Mouse (Mus musculus): ENCODE results near the gene Slc7a6os. TPM values are rescaled to one million over a fixed set of nuclear protein-coding genes. Genes with fewer than 3 reads are reported as not detected.
A peak's percentile ranks its signal among the peaks of the same experiment; 100 is the strongest.

Gene Slc7a6os
- polyA plus RNA-seq, 1 experiment from 2014 or later: 31.7 TPM

- Histone ChIP-seq H3K4me2 (no peak overlapping the region), H3K4me3 (no peak overlapping the region)
Measured at GRCm38 (mm10) chr8:106173566-106173965, 37.2 kb downstream of the Slc7a6os start.

GRCm38 (mm10) chr8:106169934-106170480 lies 40.7 kb downstream of the Slc7a6os start:
- Histone ChIP-seq H3K36me3 (no peaks in the 10 kb centered on the region), H3K4me1 (peaks cover 14% of the 10 kb centered on the region), H3K4me3 (peak overlapping the region; percentile 89), H3K27ac (peak overlapping the region; percentile 88; the same call in 1 of the 2 replicates), H3K9me3 (no peaks in the 10 kb centered on the region), H3K4me2 (peak overlapping the region; percentile 85), H3K9ac (peak overlapping the region; percentile 60), H3K27me3 (no peaks in the 10 kb centered on the region)
- ATAC-seq (ENCODE audit: insufficient number of reproducible peaks, low FRiP score, low TSS enrichment, low read depth): no peak
- 20% methylated on average over 6 of the region's 6 CpGs for WGBS

More at GRCm38 (mm10) chr8:106173566-106173965, 37.2 kb downstream of the Slc7a6os start:
- no peaks in the 10 kb centered on the region for H3K27me3 ChIP-seq
- ATAC-seq (ENCODE audit: insufficient number of reproducible peaks, low FRiP score, low TSS enrichment, low read depth): no peak
- no peak overlapping the region for H3K9ac ChIP-seq
- H3K4me1 ChIP-seq: peaks cover 23% of the 10 kb centered on the region
- H3K27ac ChIP-seq: no peak overlapping the region
- 86% methylated on average over 3 of the region's 3 CpGs for WGBS
- H3K9me3 ChIP-seq: no peaks in the 10 kb centered on the region
- 0 out of 2 replicates have a peak, but pooled peaks cover under 1% of the 10 kb centered on the region for H3K36me3 ChIP-seq

DNA sequence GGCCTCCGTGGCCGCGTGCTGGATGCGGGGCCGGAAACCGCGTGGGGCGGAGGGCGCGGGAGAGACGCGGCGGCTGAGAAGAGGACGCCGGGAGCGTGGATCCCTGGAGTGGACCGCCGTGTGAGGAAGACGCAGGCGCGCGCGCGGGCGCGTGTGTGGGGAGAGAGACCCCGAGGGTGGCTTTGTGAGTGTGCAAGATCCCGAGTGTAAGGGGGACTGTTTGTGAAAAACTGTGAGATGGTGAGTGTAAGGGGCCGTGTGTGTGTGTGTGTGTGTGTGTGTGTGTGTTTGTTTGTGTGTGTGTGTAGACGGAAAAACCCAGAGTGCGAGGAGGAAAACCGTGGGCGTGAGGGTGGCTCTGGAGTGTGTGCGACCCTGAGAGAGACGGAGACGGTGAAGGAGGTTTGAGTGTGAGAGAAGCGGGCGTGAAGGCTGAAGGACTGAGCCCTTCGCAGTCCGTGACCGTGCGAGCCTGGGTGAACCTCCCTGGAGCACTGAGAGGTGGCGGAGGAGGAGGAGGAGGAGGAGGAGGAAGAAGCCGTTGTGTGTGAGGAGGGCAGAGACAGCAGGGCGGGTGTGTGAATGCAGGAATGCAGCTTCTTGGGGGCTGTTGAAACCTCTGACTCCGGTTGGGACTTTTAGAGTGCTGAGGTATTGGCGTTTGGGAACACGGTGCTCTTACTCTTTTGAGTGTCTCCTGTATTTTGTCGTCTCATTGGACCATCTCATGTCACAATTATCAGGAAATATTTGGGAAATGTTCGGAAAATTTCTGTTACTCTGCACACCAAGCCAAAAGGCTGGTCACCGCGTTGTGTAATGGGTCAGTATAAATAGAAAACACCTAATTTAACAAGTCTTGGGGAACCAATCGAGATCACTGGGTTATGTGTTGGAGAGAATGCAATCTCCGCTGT lies 41.5 kb downstream of the Slc7a6os start:
- under 1% methylated on average over 54 of the region's 54 CpGs for WGBS
- peak; percentile 64 for ATAC-seq (ENCODE audit: insufficient number of reproducible peaks, low FRiP score, low TSS enrichment, low read depth)
- Histone ChIP-seq H3K4me2 (peak overlapping the region; percentile 85), H3K4me3 (peak overlapping the region; percentile 89), H3K27ac (peak overlapping the region; percentile 88), H3K27me3 (no peaks in the 10 kb centered on the region), H3K36me3 (peaks cover 3% of the 10 kb centered on the region), H3K4me1 (peaks cover 14% of the 10 kb centered on the region), H3K9me3 (no peaks in the 10 kb centered on the region), H3K9ac (peak overlapping the region; percentile 60)

- WGBS: under 1% methylated on average over 58 of the region's 59 CpGs
- Histone ChIP-seq H3K4me3 (peak within 1 kb of the TSS; percentile 89), H3K27me3 (no peaks in the 10 kb centered on the region), H3K9me3 (no peaks in the 10 kb centered on the region), H3K36me3 (peaks cover 11% of the 10 kb centered on the region), H3K4me2 (peak within 1 kb of the TSS; percentile 85), H3K4me1 (peaks cover 14% of the 10 kb centered on the region), H3K9ac (peak within 1 kb of the TSS; percentile 60), H3K27ac (peak within 1 kb of the TSS; percentile 88)
- ATAC-seq (ENCODE audit: insufficient number of reproducible peaks, low FRiP score, low TSS enrichment, low read depth): peak; percentile 64
Measured at GRCm38 (mm10) chr8:106168356-106169016, 42.2 kb downstream of the Slc7a6os start, which contains the start of gene Slc7a6. Slc7a6 (plus strand) TSS chr8:106168857.

DNA sequence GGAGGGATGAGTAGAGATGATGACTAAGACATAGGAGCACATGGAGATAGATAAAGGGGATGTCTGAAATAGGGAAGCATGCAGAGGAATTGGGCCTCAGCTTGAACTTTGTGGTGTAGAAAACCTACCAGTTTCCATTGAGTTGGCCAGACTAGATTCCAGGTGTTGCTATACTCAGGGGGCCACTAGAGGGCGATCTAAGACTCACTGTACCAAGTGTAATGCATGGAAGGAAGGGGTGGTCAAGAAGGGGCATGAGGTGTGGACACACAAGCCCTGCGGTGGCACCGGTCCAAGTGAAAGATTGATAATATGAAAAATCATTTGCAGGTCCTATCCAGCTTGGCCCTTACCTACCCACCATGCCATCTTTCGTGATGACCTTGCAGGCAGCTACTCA lies 45.3 kb downstream of the Slc7a6os start:
- Histone ChIP-seq H3K9me3 (no peaks in the 10 kb centered on the region), H3K4me3 (no peak overlapping the region), H3K27me3 (no peaks in the 10 kb centered on the region), H3K4me2 (no peak overlapping the region), H3K36me3 (peaks cover 41% of the 10 kb centered on the region), H3K4me1 (peaks cover 14% of the 10 kb centered on the region), H3K27ac (no peak overlapping the region), H3K9ac (no peak overlapping the region)
- ATAC-seq (ENCODE audit: insufficient number of reproducible peaks, low FRiP score, low TSS enrichment, low read depth): no peak
- 51% methylated on average over 4 of the region's 4 CpGs for WGBS

GRCm38 (mm10) chr8:106163251-106163650 lies 47.5 kb downstream of the Slc7a6os start:
- peaks cover 3% of the 10 kb centered on the region for H3K4me1 ChIP-seq
- no peak for ATAC-seq (ENCODE audit: insufficient number of reproducible peaks, low FRiP score, low TSS enrichment, low read depth)
- H3K27me3 ChIP-seq: no peaks in the 10 kb centered on the region
- no peaks in the 10 kb centered on the region for H3K9me3 ChIP-seq
- no peak overlapping the region for H3K4me3 ChIP-seq
- H3K27ac ChIP-seq: no peak overlapping the region
- no peak overlapping the region for H3K4me2 ChIP-seq
- 87% methylated on average over 9 of the region's 9 CpGs for WGBS
- H3K36me3 ChIP-seq: peaks cover 55% of the 10 kb centered on the region
- no peak overlapping the region for H3K9ac ChIP-seq

GRCm38 (mm10) chr8:106159876-106160275 lies 50.9 kb downstream of the Slc7a6os start:
- Histone ChIP-seq H3K9me3 (no peaks in the 10 kb centered on the region), H3K4me3 (no peak overlapping the region)
- WGBS: 87% methylated on average over 6 of the region's 6 CpGs

DNA sequence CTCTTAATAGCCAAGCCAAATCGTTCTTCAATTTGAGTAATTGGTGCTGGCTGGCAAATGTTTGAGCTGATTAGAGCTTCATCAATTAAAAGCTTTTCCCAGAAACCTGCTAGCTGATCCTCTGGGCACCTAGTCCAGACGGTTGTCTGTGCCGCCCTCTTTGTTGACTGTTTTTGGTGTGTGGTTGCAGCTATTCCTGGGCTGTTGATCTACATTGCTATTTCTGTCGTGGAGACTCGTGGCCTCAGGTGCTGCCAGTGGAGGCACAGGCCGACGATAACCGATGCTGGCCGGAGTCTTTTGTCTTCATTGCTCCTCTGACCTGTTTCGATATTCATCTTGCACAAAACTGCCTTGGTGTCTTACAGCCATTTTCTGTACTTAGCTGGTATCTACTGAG lies 52.4 kb downstream of the Slc7a6os start:
- Histone ChIP-seq H3K4me2 (no peak overlapping the region), H3K36me3 (peaks cover 62% of the 10 kb centered on the region), H3K4me3 (no peak overlapping the region), H3K27ac (no peak overlapping the region), H3K27me3 (no peaks in the 10 kb centered on the region), H3K9ac (no peak overlapping the region), H3K4me1 (no peaks in the 10 kb centered on the region), H3K9me3 (no peaks in the 10 kb centered on the region)
- no peak for ATAC-seq (ENCODE audit: insufficient number of reproducible peaks, low FRiP score, low TSS enrichment, low read depth)
- WGBS: 86% methylated on average over 10 of the region's 10 CpGs

More at GRCm38 (mm10) chr8:106159876-106160275, 50.9 kb downstream of the Slc7a6os start:
- H3K4me2 ChIP-seq: no peak overlapping the region
- ATAC-seq (ENCODE audit: insufficient number of reproducible peaks, low FRiP score, low TSS enrichment, low read depth): no peak
- no peak overlapping the region for H3K27ac ChIP-seq
- H3K36me3 ChIP-seq: peaks cover 69% of the 10 kb centered on the region
- H3K27me3 ChIP-seq: no peaks in the 10 kb centered on the region
- H3K4me1 ChIP-seq: no peaks in the 10 kb centered on the region
- no peak overlapping the region for H3K9ac ChIP-seq

GRCm38 (mm10) chr8:106157419-106157818 lies 53.3 kb downstream of the Slc7a6os start:
- H3K36me3 ChIP-seq: peaks cover 56% of the 10 kb centered on the region
- no peaks in the 10 kb centered on the region for H3K9me3 ChIP-seq
- H3K27me3 ChIP-seq: no peaks in the 10 kb centered on the region
- H3K4me1 ChIP-seq: no peaks in the 10 kb centered on the region
- ATAC-seq (ENCODE audit: insufficient number of reproducible peaks, low FRiP score, low TSS enrichment, low read depth): no peak
- H3K4me2 ChIP-seq: no peak overlapping the region
- H3K27ac ChIP-seq: no peak overlapping the region
- WGBS: 100% methylated on average over 1 of the region's 1 CpGs
- no peak overlapping the region for H3K4me3 ChIP-seq
- H3K9ac ChIP-seq: no peak overlapping the region

DNA sequence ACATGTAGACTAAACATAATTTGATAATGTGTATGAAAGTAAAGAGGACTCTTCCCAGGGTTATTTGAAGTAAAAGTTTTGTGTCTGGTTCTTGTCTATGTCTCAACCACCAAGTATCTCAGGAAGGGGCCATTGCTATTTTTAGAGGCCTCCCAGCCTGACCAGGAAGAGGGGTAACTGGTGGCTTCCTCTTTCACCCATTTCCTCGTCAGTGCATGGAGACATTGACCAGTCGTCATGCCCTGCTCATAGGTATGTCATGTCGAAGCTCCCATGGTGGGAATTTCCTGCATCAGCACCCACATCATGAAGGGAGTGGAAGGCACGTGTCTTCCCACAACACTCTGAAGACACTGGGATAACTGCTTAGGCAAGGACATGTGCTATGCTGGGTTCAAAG lies 57.9 kb downstream of the Slc7a6os start:
- Histone ChIP-seq H3K27ac (no peak overlapping the region), H3K4me3 (no peak overlapping the region), H3K9me3 (no peaks in the 10 kb centered on the region), H3K9ac (no peak overlapping the region), H3K27me3 (no peaks in the 10 kb centered on the region), H3K4me2 (no peak overlapping the region), H3K36me3 (peaks cover 19% of the 10 kb centered on the region), H3K4me1 (peaks cover 13% of the 10 kb centered on the region)
- WGBS: 81% methylated on average over 4 of the region's 4 CpGs
- ATAC-seq (ENCODE audit: insufficient number of reproducible peaks, low FRiP score, low TSS enrichment, low read depth): no peak

- peaks cover 13% of the 10 kb centered on the region for H3K4me1 ChIP-seq
- WGBS: 68% methylated on average over 9 of the region's 9 CpGs
- ATAC-seq (ENCODE audit: insufficient number of reproducible peaks, low FRiP score, low TSS enrichment, low read depth): no peak
- H3K9ac ChIP-seq: 0 out of 2 replicates have a peak overlapping the region, but pooled peaks have one; percentile 47
- no peaks in the 10 kb centered on the region for H3K9me3 ChIP-seq
- peak overlapping the region; percentile 78 for H3K4me2 ChIP-seq
- H3K36me3 ChIP-seq: peaks cover 13% of the 10 kb centered on the region
- no peaks in the 10 kb centered on the region for H3K27me3 ChIP-seq
- peak overlapping the region; percentile 76 for H3K4me3 ChIP-seq
- no peak overlapping the region for H3K27ac ChIP-seq
Measured at GRCm38 (mm10) chr8:106151041-106151440, 59.7 kb downstream of the Slc7a6os start.
